Mouse (Mus musculus) liver, postnatal 0 days (tissue): ENCODE results near the gene 4930579F01Rik. TPM values are rescaled to one million over a fixed set of nuclear protein-coding genes. Genes with fewer than 3 reads are reported as not detected.

ENCODE experiments used
- ATAC-seq: fragments of 200-750 bp; cut with Nextera tagmentation; 2 replicates; pipeline ENCODE4 v1.8.0; 2017; ENCODE audit warnings: mild to moderate bottlenecking, moderate library complexity
- DNase-seq: peaks from one replicate; pipeline ENCODE4 v3.0.0-alpha.2; 2016
- H3K27ac ChIP-seq: fragments of 300-500 bp; sonication (generic); 2 replicates; pipeline ENCODE4 v1.5.1; 2014; ENCODE audit warnings: antibody characterized with exemption, moderate library complexity, mild to moderate bottlenecking, low read depth
- H3K27me3 ChIP-seq: fragments of 300-500 bp; sonication (generic); 2 replicates; pipeline ENCODE4 v1.6.1; 2014; ENCODE audit warnings: low read length, control low read depth, mixed read lengths; ENCODE audit not compliant: insufficient read depth
- H3K36me3 ChIP-seq: fragments of 300-500 bp; sonication (generic); replicated peaks from 2 replicates; pipeline ENCODE4 v1.6.1; 2014; ENCODE audit warnings: mild to moderate bottlenecking, control low read depth, low read length, moderate library complexity, mixed read lengths; ENCODE audit not compliant: insufficient read depth
- H3K4me1 ChIP-seq: fragments of 300-500 bp; sonication (generic); 2 replicates; pipeline ENCODE4 v1.6.1; 2014; ENCODE audit warnings: antibody characterized with exemption, mild to moderate bottlenecking, control low read depth; ENCODE audit not compliant: insufficient read depth
- H3K4me2 ChIP-seq: fragments of 300-500 bp; sonication (generic); 2 replicates; pipeline ENCODE4 v1.6.1; 2014; ENCODE audit warnings: low read depth, mild to moderate bottlenecking, low read length, moderate library complexity, mixed read lengths
- H3K4me3 ChIP-seq: fragments of 300-500 bp; sonication (generic); 2 replicates; pipeline ENCODE4 v1.5.1; 2014; ENCODE audit warnings: low read depth, low read length
- H3K9ac ChIP-seq: fragments of 300-500 bp; sonication (generic); replicated peaks from 2 replicates; pipeline ENCODE4 v1.6.1; 2014; ENCODE audit warnings: mild to moderate bottlenecking, moderate library complexity
- H3K9me3 ChIP-seq: fragments of 300-500 bp; sonication (generic); 2 replicates; pipeline ENCODE4 v1.6.1; 2016; ENCODE audit warnings: mild to moderate bottlenecking, control low read depth, low read length, mixed read lengths
- CTCF ChIP-seq: sonication (generic); IDR thresholded peaks from 2 replicates; pipeline ENCODE4 v1.5.1; 2016; ENCODE audit warnings: antibody characterized with exemption, low read depth
- EP300 ChIP-seq: IDR thresholded peaks from 2 replicates; pipeline ENCODE4 v1.6.1; 2016; ENCODE audit warnings: antibody characterized with exemption, low read depth, mild to moderate bottlenecking
- WGBS: fragments of 180-500 bp; shearing (Covaris S2); extraction: QIAGEN DNeasy Blood & Tissue Kit; methylation state at CpG from one replicate; pipeline ENCODE4 v1.1.7; 2014; ENCODE audit not compliant: insufficient replicate concordance; 5-methylcytosine and 5-hydroxymethylcytosine counted together
- polyA plus RNA-seq: library from polyadenylated mRNA; unstranded; fragments of >200 nt; fragmentation: Nextera tagmentation; extraction: Ambion mirVana; gene quantifications from 2 replicates; pipeline ENCODE4 v1.2.1, GENCODE M21; 2015

4930579F01Rik gene
- polyA plus RNA-seq, 1 experiment from 2014 or later, result not detected

DNA sequence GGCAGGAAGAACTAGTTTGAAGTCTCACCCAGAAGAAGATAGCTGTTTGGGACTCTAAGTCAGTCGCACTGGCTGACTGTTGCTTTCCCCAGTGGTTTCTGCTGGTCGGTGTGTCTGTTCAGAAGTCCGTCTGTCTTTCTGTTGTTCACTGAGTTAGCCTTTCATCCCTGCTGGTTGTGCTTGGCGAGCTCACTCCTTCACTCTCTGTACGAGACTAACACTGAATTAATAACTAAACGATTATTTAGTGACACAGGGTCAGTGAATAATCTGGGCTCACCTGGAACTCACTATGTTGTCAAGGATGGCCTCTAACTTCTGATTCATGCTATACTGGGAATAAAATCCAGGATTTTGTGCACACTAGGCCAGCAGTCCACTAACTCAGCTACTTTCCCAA, 45.8 kb upstream of the 4930579F01Rik start:
- Histone ChIP-seq H3K9me3 (no peaks in the 10 kb centered on the region), H3K27me3 (no peaks in the 10 kb centered on the region), H3K4me2 (no peak overlapping the region), H3K27ac (no peak overlapping the region), H3K9ac (no peak overlapping the region; the same call in 1 of the 2 replicates), H3K36me3 (no peaks in the 10 kb centered on the region), H3K4me3 (no peak overlapping the region), H3K4me1 (peaks cover 18% of the 10 kb centered on the region)
- TF ChIP-seq CTCF, result no peak
- TF ChIP-seq EP300, result no peak
- DNase-seq (no peak), ATAC-seq (no peak)
- WGBS, result 75% methylated on average over 6 of the region's 6 CpGs

DNA sequence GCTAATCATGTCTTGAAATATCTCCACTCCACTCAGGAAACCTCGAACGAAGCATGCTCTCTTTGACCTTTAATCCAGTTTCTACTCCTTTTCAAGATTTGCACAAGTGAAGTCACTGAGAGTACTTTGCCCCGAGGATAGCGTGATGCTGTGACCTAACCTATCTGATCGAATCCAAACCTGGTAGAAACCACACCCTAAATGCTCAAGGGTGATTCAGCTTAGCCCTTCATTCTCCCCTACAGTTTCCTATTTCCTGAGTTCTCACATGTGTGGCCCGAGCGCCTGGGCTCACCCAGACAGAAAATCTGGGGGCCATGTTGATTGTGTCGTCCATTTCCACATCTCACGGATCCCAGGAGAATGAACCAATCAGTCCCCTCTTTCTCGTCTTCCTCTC, 44.4 kb upstream of the 4930579F01Rik start:
- Histone ChIP-seq H3K4me2 (no peak overlapping the region), H3K9ac (no peak overlapping the region), H3K4me3 (no peak overlapping the region), H3K9me3 (no peaks in the 10 kb centered on the region), H3K27me3 (no peaks in the 10 kb centered on the region), H3K36me3 (no peaks in the 10 kb centered on the region), H3K27ac (peak overlapping the region; percentile 64; the same call in 1 of the 2 replicates), H3K4me1 (peaks cover 15% of the 10 kb centered on the region)
- WGBS, result 61% methylated on average over 10 of the region's 10 CpGs
- ATAC-seq, result peak; percentile 82
- no peak for TF ChIP-seq CTCF
- TF ChIP-seq EP300, result peak; percentile 62
- DNase-seq, result no peak

DNA sequence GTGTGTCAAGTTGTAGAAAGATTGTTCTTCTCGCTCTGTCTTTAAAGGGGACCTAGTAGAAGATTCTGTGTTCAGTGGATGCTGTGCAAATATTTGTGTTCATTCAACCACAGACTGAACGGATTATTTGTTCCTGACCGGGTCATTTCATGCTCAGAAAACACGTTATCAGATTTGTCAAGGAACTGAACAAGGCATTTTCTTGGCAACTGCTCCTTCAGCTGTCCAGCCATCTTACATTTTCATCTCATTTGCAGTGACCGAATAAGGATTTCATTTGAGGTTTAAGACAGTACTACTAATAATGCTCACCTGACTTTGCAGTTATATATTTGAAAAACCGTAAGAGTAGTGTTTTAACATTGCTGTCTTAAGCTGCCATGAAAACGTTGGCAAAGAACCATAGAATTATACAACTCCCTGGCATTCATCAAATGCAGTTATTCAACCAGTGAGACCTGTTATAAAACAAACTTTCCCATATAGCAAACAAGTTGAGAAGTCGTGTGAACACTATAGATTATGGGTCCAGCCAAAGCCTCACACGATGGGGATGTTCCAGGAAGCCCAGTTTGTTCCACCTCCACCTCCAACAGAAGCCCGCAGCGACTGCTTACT, 43.0 kb upstream of the 4930579F01Rik start:
- 62% methylated on average over 11 of the region's 11 CpGs for WGBS

DNA sequence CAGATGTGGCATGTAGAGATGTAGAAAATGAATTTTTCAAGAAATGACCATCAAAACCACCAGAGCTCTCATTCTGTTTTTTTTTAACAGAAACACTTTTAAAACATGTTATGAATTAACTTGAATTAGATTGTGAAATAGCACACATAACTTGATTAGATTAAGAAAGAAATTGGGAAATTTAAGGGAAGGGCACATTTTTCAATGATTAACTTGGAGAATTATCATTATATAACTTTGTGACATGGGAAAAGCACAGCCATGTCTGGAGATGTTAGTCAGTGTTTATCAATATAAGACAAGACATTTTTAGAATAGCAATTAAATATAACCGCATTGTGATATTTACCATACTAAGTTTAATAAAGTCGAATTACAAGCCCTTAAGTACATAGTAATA, 37.9 kb upstream of the 4930579F01Rik start:
- DNase-seq (no peak), ATAC-seq (no peak)
- H3K4me3 ChIP-seq, result no peak overlapping the region
- no peaks in the 10 kb centered on the region for H3K27me3 ChIP-seq
- no peak overlapping the region for H3K4me2 ChIP-seq
- H3K4me1 ChIP-seq, result peaks cover 5% of the 10 kb centered on the region
- TF ChIP-seq CTCF, result no peak
- no peak for TF ChIP-seq EP300
- H3K36me3 ChIP-seq, result no peaks in the 10 kb centered on the region
- H3K9me3 ChIP-seq, result no peaks in the 10 kb centered on the region
- no peak overlapping the region for H3K27ac ChIP-seq
- no peak overlapping the region for H3K9ac ChIP-seq
- WGBS, result 73% methylated on average over 2 of the region's 2 CpGs

More for the DNA sequence above, 43.0 kb upstream of the 4930579F01Rik start:
- H3K36me3 ChIP-seq, result no peaks in the 10 kb centered on the region
- no peak for ATAC-seq
- H3K27me3 ChIP-seq, result no peaks in the 10 kb centered on the region
- H3K4me2 ChIP-seq, result no peak overlapping the region
- H3K9me3 ChIP-seq, result no peaks in the 10 kb centered on the region
- DNase-seq, result no peak
- H3K27ac ChIP-seq, result peak overlapping the region; percentile 60
- TF ChIP-seq CTCF, result no peak
- no peak for TF ChIP-seq EP300
- no peak overlapping the region for H3K9ac ChIP-seq
- H3K4me3 ChIP-seq, result no peak overlapping the region
- peaks cover 8% of the 10 kb centered on the region for H3K4me1 ChIP-seq

DNA sequence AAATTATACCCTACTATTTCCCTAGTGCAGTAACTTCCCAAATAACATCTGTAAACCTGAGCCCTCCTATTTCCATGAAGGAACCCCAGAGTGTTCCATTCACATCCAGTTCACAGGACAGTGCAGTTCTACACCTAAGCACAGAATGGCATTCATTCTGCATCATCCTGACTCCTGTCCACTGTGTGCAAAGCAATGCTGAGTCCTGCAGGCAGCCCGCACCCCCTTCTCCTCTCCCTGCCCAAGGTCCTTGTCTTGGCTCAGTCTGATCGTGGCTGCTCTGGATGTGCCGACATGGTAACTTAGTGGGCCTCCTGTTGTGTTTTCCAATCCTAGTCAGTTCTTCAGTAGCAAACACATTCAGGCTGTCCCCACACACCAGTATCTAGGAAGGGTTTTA, 36.6 kb upstream of the 4930579F01Rik start:
- no peak for ATAC-seq
- no peak overlapping the region for H3K27ac ChIP-seq
- no peaks in the 10 kb centered on the region for H3K27me3 ChIP-seq
- no peak for DNase-seq
- peaks cover 9% of the 10 kb centered on the region for H3K4me1 ChIP-seq
- H3K4me2 ChIP-seq, result no peak overlapping the region
- no peak overlapping the region for H3K9ac ChIP-seq
- WGBS, result 77% methylated on average over 3 of the region's 3 CpGs
- TF ChIP-seq CTCF (no peak), EP300 (no peak)
- no peaks in the 10 kb centered on the region for H3K9me3 ChIP-seq
- no peaks in the 10 kb centered on the region for H3K36me3 ChIP-seq
- no peak overlapping the region for H3K4me3 ChIP-seq

DNA sequence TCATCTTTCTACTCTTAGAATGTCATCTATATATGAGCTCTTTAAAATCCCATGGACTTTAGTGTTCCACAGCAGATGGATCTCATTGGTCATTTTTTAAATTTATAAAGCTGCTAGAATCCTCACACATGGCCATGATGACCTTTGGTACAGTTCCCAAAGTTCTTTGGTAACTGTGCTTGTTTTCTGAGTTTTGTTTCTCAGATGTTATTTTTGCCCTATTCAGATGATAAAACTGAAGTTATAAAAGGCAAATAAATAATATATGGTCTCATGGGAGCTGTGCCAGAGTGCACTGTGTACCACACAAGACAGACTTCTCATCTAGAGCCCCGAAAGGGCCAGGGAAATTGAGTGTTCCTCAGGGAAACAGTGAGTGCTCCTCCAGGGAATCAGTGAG, 35.8 kb upstream of the 4930579F01Rik start:
- ATAC-seq, result no peak
- H3K9ac ChIP-seq, result no peak overlapping the region
- H3K27ac ChIP-seq, result peak overlapping the region; percentile 77

More for the DNA sequence above, 35.8 kb upstream of the 4930579F01Rik start:
- TF ChIP-seq EP300 (no peak), CTCF (no peak)
- no peaks in the 10 kb centered on the region for H3K36me3 ChIP-seq
- 83% methylated on average over 1 of the region's 1 CpGs for WGBS
- no peaks in the 10 kb centered on the region for H3K9me3 ChIP-seq
- no peaks in the 10 kb centered on the region for H3K27me3 ChIP-seq
- H3K4me1 ChIP-seq, result peaks cover 15% of the 10 kb centered on the region
- H3K4me3 ChIP-seq, result no peak overlapping the region
- H3K4me2 ChIP-seq, result no peak overlapping the region
- no peak for DNase-seq
